Mouse (Mus musculus) limb, embryonic 14.5 days (tissue): ENCODE results near the gene Dnttip1. TPM values are rescaled to one million over a fixed set of nuclear protein-coding genes. Genes with fewer than 3 reads are reported as not detected.
A peak's percentile ranks its signal among the peaks of the same experiment; 100 is the strongest.

Experiments
- ATAC-seq: fragments of 200-750 bp; cut with Nextera tagmentation; 2 replicates; pipeline ENCODE4 v1.8.0; 2017; ENCODE audit warnings: low read depth, moderate number of reproducible peaks, moderate TSS enrichment; ENCODE audit not compliant: low FRiP score
- DNase-seq: peaks from one replicate; pipeline ENCODE4 v3.0.0-alpha.2; 2015; ENCODE audit warnings: low spot score
- H3K27ac ChIP-seq: fragments of 300-500 bp; sonication (generic); replicated peaks from 2 replicates; pipeline ENCODE4 v1.5.1; 2014; ENCODE audit warnings: low read depth, mild to moderate bottlenecking, low read length, moderate library complexity, mixed read lengths
- H3K27me3 ChIP-seq: fragments of 300-500 bp; sonication (generic); 2 replicates; pipeline ENCODE4 v1.6.1; 2014; ENCODE audit warnings: low read length, mixed read lengths; ENCODE audit not compliant: control insufficient read depth, insufficient read depth
- H3K36me3 ChIP-seq: fragments of 300-500 bp; sonication (generic); 2 replicates; pipeline ENCODE4 v1.6.1; 2014; ENCODE audit warnings: mild to moderate bottlenecking, low read length, moderate library complexity, mixed read lengths; ENCODE audit not compliant: control insufficient read depth, insufficient read depth
- H3K4me1 ChIP-seq: fragments of 300-500 bp; sonication (generic); 2 replicates; pipeline ENCODE4 v1.6.1; 2014; ENCODE audit warnings: antibody characterized with exemption, low read length, mixed read lengths; ENCODE audit not compliant: control insufficient read depth, insufficient read depth
- H3K4me2 ChIP-seq: fragments of 300-500 bp; sonication (generic); replicated peaks from 2 replicates; pipeline ENCODE4 v1.6.1; 2014; ENCODE audit warnings: low read depth, mild to moderate bottlenecking, low read length, moderate library complexity; ENCODE audit not compliant: severe bottlenecking
- H3K4me3 ChIP-seq: fragments of 300-500 bp; sonication (generic); replicated peaks from 2 replicates; pipeline ENCODE4 v1.5.1; 2014; ENCODE audit warnings: low read length
- H3K9ac ChIP-seq: fragments of 300-500 bp; sonication (generic); 2 replicates; pipeline ENCODE4 v1.6.1; 2014; ENCODE audit warnings: mild to moderate bottlenecking, low read depth, low read length, moderate library complexity; ENCODE audit not compliant: severe bottlenecking
- H3K9me3 ChIP-seq: fragments of 300-500 bp; sonication (generic); 2 replicates; pipeline ENCODE4 v1.6.1; 2016; ENCODE audit warnings: low read length; ENCODE audit not compliant: control insufficient read depth
- POLR2A ChIP-seq: fragments of 200-500 bp; IDR thresholded peaks from 2 replicates; pipeline ENCODE4 v1.8.0; 2012; ENCODE audit warnings: inconsistent platforms, mild to moderate bottlenecking, moderate library complexity, borderline replicate concordance; ENCODE audit not compliant: insufficient read depth, insufficient read length; ENCODE audit errors: extremely low read depth
- WGBS: fragments of 180-500 bp; shearing (Covaris S2); extraction: QIAGEN DNeasy Blood & Tissue Kit; methylation state at CpG from one replicate; pipeline ENCODE4 v1.1.7; 2014; 5-methylcytosine and 5-hydroxymethylcytosine counted together
- polyA plus RNA-seq, 2 experiments: library from polyadenylated mRNA; depleted of rRNA in 1 of 2; stranded (reverse) in 1 of 2; unstranded in 1 of 2; fragments of >200 nt; fragmentation: Nextera tagmentation in 1 of 2; extraction: Ambion mirVana in 1 of 2; gene quantifications; 2 replicates each; pipeline versions ENCODE4 v1.2.1 to v1.2.3; 2012 to 2014

The Dnttip1 gene
- polyA plus RNA-seq (2012; rRNA removed) (46.0 and 58.6 TPM in 2 replicates), polyA plus RNA-seq (2014; fragmentation: Nextera tagmentation; extraction: Ambion mirVana) (70.1 and 70.6 TPM in 2 replicates)

- peak; percentile 91 for DNase-seq
- Histone ChIP-seq H3K9me3 (no peaks in the 10 kb centered on the region), H3K9ac (peak within 1 kb of the TSS; percentile 96), H3K27me3 (no peaks in the 10 kb centered on the region), H3K4me3 (peak within 1 kb of the TSS; percentile 85), H3K36me3 (peaks cover 32% of the 10 kb centered on the region), H3K4me1 (peaks cover 8% of the 10 kb centered on the region), H3K27ac (peak within 1 kb of the TSS; percentile 71), H3K4me2 (peak within 1 kb of the TSS; percentile 85)
- ATAC-seq, result peak; percentile 92
- under 1% methylated on average over 62 of the region's 70 CpGs for WGBS
- 0 out of 2 replicates have a peak, but pooled peaks have one; percentile 36 for TF ChIP-seq POLR2A
Observed at GRCm38 (mm10) chr2:164745843-164746479, at the start of gene Dnttip1, which contains the start of gene Wfdc3. Gene Dnttip1 (plus strand): TSS chr2:164745983. Gene Wfdc3 (minus strand): TSS chr2:164745931.

GRCm38 (mm10) chr2:164698201-164698600 is 47.6 kb upstream of the Dnttip1 start, which contains the start of gene Spint4:
Gene Spint4 (plus strand): TSS chr2:164698501.
- DNase-seq, result no peak
- no peaks in the 10 kb centered on the region for H3K9me3 ChIP-seq
- 83% methylated on average over 4 of the region's 4 CpGs for WGBS
- H3K4me1 ChIP-seq, result no peaks in the 10 kb centered on the region
- no peak within 1 kb of the TSS for H3K4me3 ChIP-seq
- TF ChIP-seq POLR2A, result no peak
- H3K27me3 ChIP-seq, result no peaks in the 10 kb centered on the region
- no peak within 1 kb of the TSS for H3K27ac ChIP-seq
- no peak for ATAC-seq
- H3K4me2 ChIP-seq, result no peak within 1 kb of the TSS
- H3K9ac ChIP-seq, result no peak within 1 kb of the TSS
- no peaks in the 10 kb centered on the region for H3K36me3 ChIP-seq

GRCm38 (mm10) chr2:164700959-164701358 is 44.8 kb upstream of the Dnttip1 start:
- TF ChIP-seq POLR2A, result no peak
- no peaks in the 10 kb centered on the region for H3K9me3 ChIP-seq
- no peak overlapping the region for H3K27ac ChIP-seq
- ATAC-seq (no peak; the same call in 1 of the 2 replicates), DNase-seq (peak; percentile 19)
- no peaks in the 10 kb centered on the region for H3K27me3 ChIP-seq
- no peak overlapping the region for H3K9ac ChIP-seq
- H3K4me2 ChIP-seq, result no peak overlapping the region
- 68% methylated on average over 5 of the region's 5 CpGs for WGBS
- no peak overlapping the region for H3K4me3 ChIP-seq
- H3K36me3 ChIP-seq, result no peaks in the 10 kb centered on the region
- H3K4me1 ChIP-seq, result no peaks in the 10 kb centered on the region

GRCm38 (mm10) chr2:164701761-164702160 is 44.0 kb upstream of the Dnttip1 start:
- Histone ChIP-seq H3K4me1 (no peaks in the 10 kb centered on the region), H3K9ac (no peak overlapping the region), H3K27ac (no peak overlapping the region), H3K27me3 (no peaks in the 10 kb centered on the region), H3K4me2 (no peak overlapping the region), H3K4me3 (no peak overlapping the region), H3K36me3 (no peaks in the 10 kb centered on the region), H3K9me3 (no peaks in the 10 kb centered on the region)
- ATAC-seq, result no peak
- TF ChIP-seq POLR2A, result no peak
- 90% methylated on average over 5 of the region's 5 CpGs for WGBS
- DNase-seq, result no peak

GRCm38 (mm10) chr2:164704235-164704634 is 41.5 kb upstream of the Dnttip1 start:
- H3K27me3 ChIP-seq, result no peaks in the 10 kb centered on the region
- no peak for TF ChIP-seq POLR2A
- no peak overlapping the region for H3K4me2 ChIP-seq
- WGBS, result 78% methylated on average over 5 of the region's 5 CpGs
- ATAC-seq (no peak), DNase-seq (no peak)
- no peaks in the 10 kb centered on the region for H3K4me1 ChIP-seq
- H3K36me3 ChIP-seq, result no peaks in the 10 kb centered on the region
- no peak overlapping the region for H3K4me3 ChIP-seq
- no peaks in the 10 kb centered on the region for H3K9me3 ChIP-seq
- H3K27ac ChIP-seq, result no peak overlapping the region
- no peak overlapping the region for H3K9ac ChIP-seq
